Mouse (Mus musculus): ENCODE data around the gene Heg1. TPM values are rescaled to one million over a fixed set of nuclear protein-coding genes. Genes with fewer than 3 reads are reported as not detected.

Heg1 gene
- polyA plus RNA-seq, 1 experiment = 23.4 TPM

GRCm38 (mm10) chr16:33666985-33667538 is 17.1 kb upstream of the Heg1 start:
- DNase-seq (ENCODE audit: low read depth) = no peak

GRCm38 (mm10) chr16:33668448-33668847 is 15.7 kb upstream of the Heg1 start:
- TF ChIP-seq CTCF (IDR thresholded peaks at IDR 0.05; ENCODE audit: borderline replicate concordance, extremely low read depth, insufficient read depth, insufficient read length) = no peak
- TF ChIP-seq POLR2A (IDR thresholded peaks at IDR 0.05; ENCODE audit: borderline replicate concordance, extremely low read depth, insufficient read depth, insufficient read length, poor library complexity, severe bottlenecking) = no peak
- DNase-seq (ENCODE audit: low read depth) = no peak

More at GRCm38 (mm10) chr16:33666985-33667538, 17.1 kb upstream of the Heg1 start:
- TF ChIP-seq CTCF (IDR thresholded peaks at IDR 0.05; ENCODE audit: borderline replicate concordance, extremely low read depth, insufficient read depth, insufficient read length) = no peak
- no peak for TF ChIP-seq POLR2A (IDR thresholded peaks at IDR 0.05; ENCODE audit: borderline replicate concordance, extremely low read depth, insufficient read depth, insufficient read length, poor library complexity, severe bottlenecking)

- TF ChIP-seq CTCF (IDR thresholded peaks at IDR 0.05; ENCODE audit: borderline replicate concordance, extremely low read depth, insufficient read depth, insufficient read length) = no peak
- no peak for TF ChIP-seq POLR2A (IDR thresholded peaks at IDR 0.05; ENCODE audit: borderline replicate concordance, extremely low read depth, insufficient read depth, insufficient read length, poor library complexity, severe bottlenecking)
- no peak for DNase-seq (ENCODE audit: low read depth)
Measured at GRCm38 (mm10) chr16:33669072-33669471, 15.1 kb upstream of the Heg1 start.

GRCm38 (mm10) chr16:33670340-33670739 is 13.8 kb upstream of the Heg1 start:
- DNase-seq (ENCODE audit: low read depth) = no peak
- TF ChIP-seq POLR2A (IDR thresholded peaks at IDR 0.05; ENCODE audit: borderline replicate concordance, extremely low read depth, insufficient read depth, insufficient read length, poor library complexity, severe bottlenecking) = no peak
- no peak for TF ChIP-seq CTCF (IDR thresholded peaks at IDR 0.05; ENCODE audit: borderline replicate concordance, extremely low read depth, insufficient read depth, insufficient read length)

- no peak for DNase-seq (ENCODE audit: low read depth)
- TF ChIP-seq POLR2A (IDR thresholded peaks at IDR 0.05; ENCODE audit: borderline replicate concordance, extremely low read depth, insufficient read depth, insufficient read length, poor library complexity, severe bottlenecking) (no peak), CTCF (IDR thresholded peaks at IDR 0.05; ENCODE audit: borderline replicate concordance, extremely low read depth, insufficient read depth, insufficient read length) (no peak)
Measured at GRCm38 (mm10) chr16:33670933-33671332, 13.2 kb upstream of the Heg1 start.

DNA sequence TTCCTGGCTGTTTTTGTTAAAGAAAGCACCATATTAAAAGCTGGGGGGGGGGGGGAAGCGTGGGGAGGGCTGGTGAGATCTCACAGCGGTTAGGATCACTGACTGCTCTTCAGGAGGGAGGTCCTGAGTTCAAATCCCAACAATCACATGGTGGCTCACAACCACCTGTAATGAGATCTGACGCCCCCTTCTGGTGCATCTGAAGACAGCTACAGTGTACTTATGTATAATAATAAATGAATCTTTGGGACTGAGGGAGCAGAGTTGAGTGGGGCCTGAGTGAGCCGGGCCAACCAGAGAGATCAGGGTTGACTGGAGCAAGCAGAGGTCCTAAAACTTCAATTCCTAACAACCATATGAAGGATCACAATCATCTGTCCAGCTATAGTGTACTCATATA is 12.0 kb upstream of the Heg1 start:
- no peak for DNase-seq (ENCODE audit: low read depth)
- TF ChIP-seq POLR2A (IDR thresholded peaks at IDR 0.05; ENCODE audit: borderline replicate concordance, extremely low read depth, insufficient read depth, insufficient read length, poor library complexity, severe bottlenecking) = no peak
- TF ChIP-seq CTCF (IDR thresholded peaks at IDR 0.05; ENCODE audit: borderline replicate concordance, extremely low read depth, insufficient read depth, insufficient read length) = no peak

GRCm38 (mm10) chr16:33672643-33673042 is 11.5 kb upstream of the Heg1 start:
- TF ChIP-seq CTCF (IDR thresholded peaks at IDR 0.05; ENCODE audit: borderline replicate concordance, extremely low read depth, insufficient read depth, insufficient read length) (no peak), POLR2A (IDR thresholded peaks at IDR 0.05; ENCODE audit: borderline replicate concordance, extremely low read depth, insufficient read depth, insufficient read length, poor library complexity, severe bottlenecking) (no peak)
- DNase-seq (ENCODE audit: low read depth) = no peak

DNA sequence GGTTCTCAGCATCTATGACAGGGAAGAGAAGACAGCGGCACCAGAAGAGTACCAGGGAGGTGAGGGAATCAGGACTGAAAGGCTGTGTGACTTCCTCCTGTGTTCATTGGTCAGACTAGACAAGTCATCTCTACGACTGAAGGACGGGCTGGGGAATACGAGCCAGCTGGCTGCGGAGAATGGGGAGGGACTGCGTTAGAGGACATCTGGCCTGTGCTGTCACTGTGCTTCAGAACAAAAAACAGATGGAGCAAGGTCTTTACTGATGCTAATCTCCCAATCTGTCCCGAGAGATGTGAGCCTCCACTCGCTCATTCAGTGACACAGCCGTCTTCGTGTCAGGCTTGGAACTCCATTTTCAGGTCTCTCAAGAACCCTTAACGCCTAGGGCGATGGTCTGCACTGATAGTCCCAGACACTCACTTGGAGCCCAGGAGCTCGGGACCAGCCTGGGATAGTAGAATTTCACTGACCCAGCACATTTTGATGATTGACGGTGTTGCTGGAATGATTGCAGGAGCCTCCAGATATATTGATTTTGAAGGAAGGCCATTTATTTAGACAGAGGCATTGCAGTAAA is 10.6 kb upstream of the Heg1 start:
- TF ChIP-seq POLR2A (IDR thresholded peaks at IDR 0.05; ENCODE audit: borderline replicate concordance, extremely low read depth, insufficient read depth, insufficient read length, poor library complexity, severe bottlenecking) (no peak), CTCF (IDR thresholded peaks at IDR 0.05; ENCODE audit: borderline replicate concordance, extremely low read depth, insufficient read depth, insufficient read length) (no peak)
- peak; percentile 84 for DNase-seq (ENCODE audit: low read depth)

DNA sequence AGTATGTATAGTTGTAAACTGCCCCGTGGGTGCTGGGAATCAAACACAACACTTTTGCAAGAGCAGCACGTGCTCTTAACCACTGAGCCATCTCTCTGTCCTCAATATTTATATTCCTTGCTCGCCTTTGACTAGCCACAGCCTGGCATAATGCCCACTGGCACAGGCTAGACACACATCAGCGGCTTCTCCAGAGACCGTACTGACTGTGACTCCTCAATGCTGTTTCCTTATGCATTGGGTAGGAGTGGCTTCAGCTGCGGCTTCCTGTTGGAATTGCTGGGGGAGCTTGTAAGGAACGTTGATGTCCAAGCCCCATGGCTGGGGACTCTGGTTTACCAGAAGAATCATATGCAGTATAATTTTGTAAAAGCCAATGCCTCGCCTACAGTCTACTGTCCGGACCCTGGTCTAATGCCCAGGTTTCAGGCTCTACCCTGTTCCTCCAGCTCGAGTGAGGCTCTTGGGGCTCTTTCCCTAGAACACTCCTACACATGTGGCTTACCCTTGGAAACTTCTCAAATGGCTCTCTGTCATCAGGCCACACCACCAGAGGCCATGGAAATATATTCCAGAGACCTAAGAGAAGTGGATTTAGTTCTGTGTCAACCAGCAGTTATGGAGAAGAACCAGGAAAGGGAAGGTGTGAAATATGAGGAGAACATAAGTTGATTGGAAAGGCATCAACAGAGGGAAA is 8.9 kb upstream of the Heg1 start:
- TF ChIP-seq POLR2A (IDR thresholded peaks at IDR 0.05; ENCODE audit: borderline replicate concordance, extremely low read depth, insufficient read depth, insufficient read length, poor library complexity, severe bottlenecking) (no peak), CTCF (IDR thresholded peaks at IDR 0.05; ENCODE audit: borderline replicate concordance, extremely low read depth, insufficient read depth, insufficient read length) (no peak)
- DNase-seq (ENCODE audit: low read depth) = no peak

DNA sequence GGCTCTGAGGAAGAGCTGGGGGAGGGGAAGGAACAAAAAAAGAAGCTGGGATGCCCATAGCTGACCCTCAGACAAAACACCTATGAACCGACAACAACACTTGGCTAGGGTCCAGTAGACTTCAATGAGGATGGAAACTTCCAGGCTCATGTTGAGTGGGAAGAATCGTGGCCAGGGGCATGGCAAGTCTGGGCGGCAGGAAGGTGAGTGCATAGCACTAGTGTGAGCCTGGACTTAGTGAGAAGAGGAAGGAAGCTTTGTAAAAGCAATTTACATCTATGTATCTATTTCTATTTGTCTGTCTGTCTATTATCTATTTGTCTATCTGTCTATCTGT is 8.4 kb upstream of the Heg1 start:
- no peak for DNase-seq (ENCODE audit: low read depth)
- TF ChIP-seq POLR2A (IDR thresholded peaks at IDR 0.05; ENCODE audit: borderline replicate concordance, extremely low read depth, insufficient read depth, insufficient read length, poor library complexity, severe bottlenecking) = no peak
- no peak for TF ChIP-seq CTCF (IDR thresholded peaks at IDR 0.05; ENCODE audit: borderline replicate concordance, extremely low read depth, insufficient read depth, insufficient read length)

- DNase-seq (ENCODE audit: low read depth) = no peak
- no peak for TF ChIP-seq POLR2A (IDR thresholded peaks at IDR 0.05; ENCODE audit: borderline replicate concordance, extremely low read depth, insufficient read depth, insufficient read length, poor library complexity, severe bottlenecking)
- TF ChIP-seq CTCF (IDR thresholded peaks at IDR 0.05; ENCODE audit: borderline replicate concordance, extremely low read depth, insufficient read depth, insufficient read length) = no peak
Measured at GRCm38 (mm10) chr16:33676347-33677312, 7.5 kb upstream of the Heg1 start.
